Mouse (Mus musculus): ENCODE results near the gene Brms1l. TPM values are rescaled to one million over a fixed set of nuclear protein-coding genes. Genes with fewer than 3 reads are reported as not detected.

Brms1l gene
- total and polyA plus RNA-seq, 3 experiments = 11.8 to 21.0 (median 19.1) TPM

- Histone ChIP-seq H3K4me3 (no peak overlapping the region), H3K27ac (peak overlapping the region; percentile 44), H3K9ac (ENCODE audit: low read depth, low read length) (no peak overlapping the region), H3K36me3 (ENCODE audit: control insufficient read depth, insufficient read depth, low read length) (peaks cover 15% of the 10 kb centered on the region), H3K27me3 (ENCODE audit: control insufficient read depth, insufficient read depth, low read length) (no peaks in the 10 kb centered on the region), H3K4me1 (ENCODE audit: control insufficient read depth, insufficient read depth, low read length) (peaks cover 17% of the 10 kb centered on the region), H3K79me2 (replicated peaks; ENCODE audit: control insufficient read depth, insufficient read depth, low read length) (peaks cover 3% of the 10 kb centered on the region)
- 25% methylated on average over 3 of the region's 3 CpGs for WGBS
- intact Hi-C loops (cut with DNase I) = no loop called here
- TF ChIP-seq CTCF (IDR thresholded peaks at IDR 0.05) (no peak), POLR2A (IDR thresholded peaks at IDR 0.05; ENCODE audit: insufficient read depth, low read depth, low read length) (no peak), EP300 (IDR thresholded peaks at IDR 0.05; ENCODE audit: insufficient read depth, low read depth, low read length) (no peak)
- DNase-seq = no peak
Observed at GRCm38 (mm10) chr12:55805035-55805434, 31.1 kb upstream of the Brms1l start.

DNA sequence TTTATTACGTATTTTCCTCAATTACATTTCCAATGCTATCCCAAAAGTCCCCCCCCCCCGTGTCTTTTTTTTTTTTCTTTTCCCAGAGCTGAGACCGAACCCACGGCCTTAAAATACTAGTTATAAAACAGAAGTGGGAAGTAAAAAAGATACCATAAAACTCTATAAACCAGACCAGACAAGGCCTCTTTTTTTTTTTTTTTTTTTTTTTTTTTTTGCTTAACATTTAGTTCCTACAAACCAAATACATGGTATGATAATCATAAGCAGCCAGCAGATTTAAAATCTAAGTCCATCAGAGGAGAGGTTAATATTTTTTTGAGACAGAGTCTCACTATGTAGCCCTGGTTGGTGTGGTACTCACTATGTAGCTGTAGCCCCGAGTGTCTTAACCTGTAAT, 19.6 kb upstream of the Brms1l start:
- WGBS = 86% methylated on average over 5 of the region's 5 CpGs
- intact Hi-C loops (cut with DNase I) = no loop called here
- H3K4me1 ChIP-seq (ENCODE audit: control insufficient read depth, insufficient read depth, low read length) = peaks cover 7% of the 10 kb centered on the region
- peaks cover 31% of the 10 kb centered on the region for H3K36me3 ChIP-seq (ENCODE audit: control insufficient read depth, insufficient read depth, low read length)
- no peak overlapping the region for H3K27ac ChIP-seq
- TF ChIP-seq CTCF (IDR thresholded peaks at IDR 0.05) (no peak), EP300 (IDR thresholded peaks at IDR 0.05; ENCODE audit: insufficient read depth, low read depth, low read length) (no peak), POLR2A (IDR thresholded peaks at IDR 0.05; ENCODE audit: insufficient read depth, low read depth, low read length) (no peak)
- H3K9ac ChIP-seq (ENCODE audit: low read depth, low read length) = no peak overlapping the region
- no peak overlapping the region for H3K4me3 ChIP-seq
- DNase-seq = no peak
- H3K27me3 ChIP-seq (ENCODE audit: control insufficient read depth, insufficient read depth, low read length) = no peaks in the 10 kb centered on the region
- peaks cover 7% of the 10 kb centered on the region; the same call in 1 of the 2 replicates for H3K79me2 ChIP-seq (replicated peaks; ENCODE audit: control insufficient read depth, insufficient read depth, low read length)

DNA sequence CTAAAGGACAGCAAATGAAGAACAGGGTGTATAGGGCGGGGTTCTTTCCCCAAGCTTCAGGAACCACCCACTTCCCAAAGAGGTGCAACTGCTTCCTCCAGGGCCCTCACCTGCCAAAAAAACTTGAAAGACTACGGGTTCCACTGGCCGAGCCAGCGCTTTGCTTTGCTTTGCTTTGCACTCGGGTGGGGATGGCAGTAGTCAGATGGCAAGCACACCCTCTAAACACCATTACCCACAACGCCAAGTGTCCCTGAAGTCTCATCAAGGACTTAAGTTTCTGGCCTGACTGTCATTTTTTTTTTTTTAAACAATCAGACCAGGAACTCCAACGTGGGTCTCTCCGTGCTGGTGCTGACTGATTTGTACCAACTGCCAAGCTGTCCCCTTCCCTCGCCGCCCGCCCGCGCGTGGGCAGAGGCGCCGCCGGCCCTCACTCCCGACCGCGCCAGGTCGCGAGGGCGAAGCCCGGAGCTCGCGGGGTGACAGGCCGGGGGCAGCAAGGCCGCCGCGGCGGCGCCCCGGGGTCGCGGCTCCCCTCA, 15.9 kb upstream of the Brms1l start:
- Histone ChIP-seq H3K4me3 (peak overlapping the region; percentile 87), H3K27me3 (ENCODE audit: control insufficient read depth, insufficient read depth, low read length) (no peaks in the 10 kb centered on the region), H3K36me3 (ENCODE audit: control insufficient read depth, insufficient read depth, low read length) (peaks cover 17% of the 10 kb centered on the region), H3K79me2 (replicated peaks; ENCODE audit: control insufficient read depth, insufficient read depth, low read length) (peaks cover 7% of the 10 kb centered on the region; the same call in 1 of the 2 replicates), H3K9ac (ENCODE audit: low read depth, low read length) (peak overlapping the region; percentile 94), H3K27ac (peak overlapping the region; percentile 97), H3K4me1 (ENCODE audit: control insufficient read depth, insufficient read depth, low read length) (peaks cover 4% of the 10 kb centered on the region)
- peak; percentile 45; the same call in 1 of the 2 replicates for TF ChIP-seq EP300 (IDR thresholded peaks at IDR 0.05; ENCODE audit: insufficient read depth, low read depth, low read length)
- peak; percentile 83 for TF ChIP-seq POLR2A (IDR thresholded peaks at IDR 0.05; ENCODE audit: insufficient read depth, low read depth, low read length)
- TF ChIP-seq CTCF (IDR thresholded peaks at IDR 0.05) = no peak
- peak; percentile 67 to 73 for DNase-seq
- WGBS = under 1% methylated on average over 35 of the region's 35 CpGs
- intact Hi-C loops (cut with DNase I) = loop anchor here (1.0 to 2.0 kb wide), 2 partner anchors 15 to 23 kb away; no protein-coding TSS in a partner anchor

DNA sequence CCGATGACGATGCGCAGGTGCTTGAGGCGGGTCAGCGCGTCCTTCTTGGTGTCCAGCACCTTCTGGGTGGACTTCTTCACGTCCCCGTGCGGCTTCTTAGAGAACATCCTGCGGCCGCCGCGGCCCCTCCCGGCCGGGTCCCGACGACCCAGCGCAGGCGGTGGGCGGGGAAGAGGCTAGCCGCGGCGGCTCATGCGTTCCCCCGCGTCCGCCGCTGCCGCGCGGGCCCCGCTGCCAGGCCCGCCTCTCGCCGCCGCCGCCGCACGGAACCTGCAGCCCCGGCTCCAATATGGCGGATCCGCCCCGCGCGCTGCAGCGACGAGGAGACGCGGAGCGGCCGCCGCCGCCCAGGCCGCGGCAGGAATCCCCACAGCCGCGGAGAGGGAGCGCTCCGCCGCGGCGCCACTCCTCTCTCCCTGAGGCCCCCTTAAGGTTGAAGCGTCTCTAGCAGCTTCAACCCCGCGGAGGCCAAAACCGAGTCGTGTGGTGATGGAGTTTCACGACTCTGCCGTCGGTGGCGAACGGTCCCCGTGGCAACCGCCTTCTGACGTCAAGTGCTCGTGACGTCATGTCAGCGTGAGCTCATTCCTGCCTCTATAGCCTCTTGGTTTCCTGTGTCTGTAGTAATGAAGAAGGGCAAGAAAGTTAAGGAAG, 15.3 kb upstream of the Brms1l start, which contains the start of gene Ralgapa1:
TSS of gene Ralgapa1 (minus strand) at position 507 of the 654 bp plus-strand sequence.
- peak within 1 kb of the TSS; percentile 97 for H3K27ac ChIP-seq
- peak within 1 kb of the TSS; percentile 87 for H3K4me3 ChIP-seq
- intact Hi-C loops (cut with DNase I) = loop anchor here (1.0 to 2.0 kb wide), 2 partner anchors 14 to 23 kb away; no protein-coding TSS in a partner anchor
- peak within 1 kb of the TSS; percentile 94 for H3K9ac ChIP-seq (ENCODE audit: low read depth, low read length)
- H3K27me3 ChIP-seq (ENCODE audit: control insufficient read depth, insufficient read depth, low read length) = no peaks in the 10 kb centered on the region
- peak; percentile 60 for TF ChIP-seq CTCF (IDR thresholded peaks at IDR 0.05)
- peak; percentile 80 for TF ChIP-seq POLR2A (IDR thresholded peaks at IDR 0.05; ENCODE audit: insufficient read depth, low read depth, low read length)
- peak; percentile 71; the same call in 1 of the 2 replicates for TF ChIP-seq EP300 (IDR thresholded peaks at IDR 0.05; ENCODE audit: insufficient read depth, low read depth, low read length)
- WGBS = under 1% methylated on average over 73 of the region's 78 CpGs
- H3K36me3 ChIP-seq (ENCODE audit: control insufficient read depth, insufficient read depth, low read length) = peaks cover 15% of the 10 kb centered on the region
- H3K4me1 ChIP-seq (ENCODE audit: control insufficient read depth, insufficient read depth, low read length) = peaks cover 4% of the 10 kb centered on the region
- peak; percentile 88 to 91 for DNase-seq
- peaks cover 7% of the 10 kb centered on the region; the same call in 1 of the 2 replicates for H3K79me2 ChIP-seq (replicated peaks; ENCODE audit: control insufficient read depth, insufficient read depth, low read length)

DNA sequence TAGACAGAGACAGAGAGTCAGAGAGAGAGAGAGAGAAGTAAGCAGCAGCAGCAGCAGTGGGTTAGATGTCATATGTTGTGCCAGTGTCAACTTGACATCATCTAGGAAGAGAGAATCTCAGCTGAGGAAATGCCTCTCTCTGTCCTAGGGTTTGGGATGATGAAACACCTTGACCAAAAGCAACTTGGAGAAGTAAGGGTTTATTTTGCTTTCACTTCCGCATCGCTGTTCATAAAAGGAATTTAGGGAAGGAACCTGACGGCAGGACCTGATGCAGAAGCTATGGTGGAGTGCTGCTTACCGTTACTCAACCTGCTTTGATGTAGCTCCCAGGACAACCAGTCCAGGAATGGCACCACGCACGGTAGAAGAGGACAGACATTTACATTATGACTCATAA, 12.1 kb upstream of the Brms1l start:
- Histone ChIP-seq H3K79me2 (replicated peaks; ENCODE audit: control insufficient read depth, insufficient read depth, low read length) (peaks cover under 1% of the 10 kb centered on the region; the same call in 1 of the 2 replicates), H3K4me1 (ENCODE audit: control insufficient read depth, insufficient read depth, low read length) (peaks cover 3% of the 10 kb centered on the region), H3K27ac (no peak overlapping the region), H3K27me3 (ENCODE audit: control insufficient read depth, insufficient read depth, low read length) (no peaks in the 10 kb centered on the region), H3K36me3 (ENCODE audit: control insufficient read depth, insufficient read depth, low read length) (peaks cover 5% of the 10 kb centered on the region), H3K4me3 (no peak overlapping the region), H3K9ac (ENCODE audit: low read depth, low read length) (no peak overlapping the region)
- DNase-seq = no peak
- intact Hi-C loops (cut with DNase I) = no loop called here
- 85% methylated on average over 6 of the region's 6 CpGs for WGBS
- TF ChIP-seq POLR2A (IDR thresholded peaks at IDR 0.05; ENCODE audit: insufficient read depth, low read depth, low read length) (no peak), EP300 (IDR thresholded peaks at IDR 0.05; ENCODE audit: insufficient read depth, low read depth, low read length) (no peak), CTCF (IDR thresholded peaks at IDR 0.05) (no peak)

DNA sequence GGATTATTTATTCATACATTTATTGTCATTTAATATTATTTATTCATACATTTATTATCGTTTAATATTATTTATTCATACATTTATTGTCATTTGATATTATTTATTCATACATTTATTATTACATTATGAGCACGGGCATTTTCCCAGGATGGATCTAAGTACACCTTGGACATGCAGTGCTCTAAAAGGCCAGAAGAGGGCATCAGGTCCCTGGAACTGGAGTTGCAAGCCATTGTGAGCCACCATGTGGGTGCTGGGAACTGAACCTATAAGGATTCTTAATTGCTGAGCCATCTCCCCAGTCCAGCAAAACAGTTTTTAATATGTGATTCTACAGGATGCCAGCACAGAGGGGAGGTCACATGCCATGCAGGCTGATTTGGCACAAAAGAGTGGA, 10.6 kb upstream of the Brms1l start:
- DNase-seq = no peak
- intact Hi-C loops (cut with DNase I) = no loop called here
- H3K27me3 ChIP-seq (ENCODE audit: control insufficient read depth, insufficient read depth, low read length) = no peaks in the 10 kb centered on the region
- H3K27ac ChIP-seq = no peak overlapping the region
- H3K9ac ChIP-seq (ENCODE audit: low read depth, low read length) = no peak overlapping the region
- 79% methylated on average over 2 of the region's 2 CpGs for whole genome bisulfite sequencing
- H3K4me1 ChIP-seq (ENCODE audit: control insufficient read depth, insufficient read depth, low read length) = no peaks in the 10 kb centered on the region
- H3K79me2 ChIP-seq (replicated peaks; ENCODE audit: control insufficient read depth, insufficient read depth, low read length) = no peaks in the 10 kb centered on the region
- TF ChIP-seq EP300 (IDR thresholded peaks at IDR 0.05; ENCODE audit: insufficient read depth, low read depth, low read length) (no peak), POLR2A (IDR thresholded peaks at IDR 0.05; ENCODE audit: insufficient read depth, low read depth, low read length) (no peak), CTCF (IDR thresholded peaks at IDR 0.05) (peak; percentile 37)
- no peaks in the 10 kb centered on the region for H3K36me3 ChIP-seq (ENCODE audit: control insufficient read depth, insufficient read depth, low read length)
- no peak overlapping the region for H3K4me3 ChIP-seq

Data from heart, adult 2 months (tissue).